Mouse (Mus musculus) embryo, embryonic 9.5 days (tissue): ENCODE results near the gene March6.

Source experiments
- DNase-seq: peaks from one replicate; pipeline ENCODE4 v3.0.0-alpha.2; 2017; ENCODE audit errors: extremely low spot score

March6 gene

GRCm38 (mm10) chr15:31417409-31417795, 113.5 kb downstream of the March6 start:
- no peak for DNase-seq

GRCm38 (mm10) chr15:31415181-31415580, 115.7 kb downstream of the March6 start:
- no peak for DNase-seq

GRCm38 (mm10) chr15:31414179-31414898, 116.5 kb downstream of the March6 start:
- DNase-seq = no peak

DNA sequence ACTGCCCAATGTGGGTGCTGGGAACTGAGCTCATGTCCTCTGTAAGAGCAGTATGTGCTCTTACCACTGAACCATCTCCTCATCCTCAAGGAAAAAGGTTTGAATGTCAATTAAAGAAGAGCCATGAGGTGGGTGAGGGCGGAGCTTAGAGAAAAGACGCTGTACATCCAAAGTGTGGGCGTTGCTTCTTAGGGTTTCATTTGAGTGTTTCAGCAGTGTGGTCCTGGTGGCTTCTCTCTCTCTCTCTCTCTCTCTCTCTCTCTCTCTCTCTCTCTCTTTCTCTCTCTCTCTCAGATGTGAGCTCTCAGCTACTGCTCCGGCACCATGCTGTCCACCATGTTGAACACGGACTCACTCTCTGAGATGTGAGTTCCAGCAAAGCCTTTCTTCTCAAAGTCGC, 117.2 kb downstream of the March6 start:
- no peak for DNase-seq

DNA sequence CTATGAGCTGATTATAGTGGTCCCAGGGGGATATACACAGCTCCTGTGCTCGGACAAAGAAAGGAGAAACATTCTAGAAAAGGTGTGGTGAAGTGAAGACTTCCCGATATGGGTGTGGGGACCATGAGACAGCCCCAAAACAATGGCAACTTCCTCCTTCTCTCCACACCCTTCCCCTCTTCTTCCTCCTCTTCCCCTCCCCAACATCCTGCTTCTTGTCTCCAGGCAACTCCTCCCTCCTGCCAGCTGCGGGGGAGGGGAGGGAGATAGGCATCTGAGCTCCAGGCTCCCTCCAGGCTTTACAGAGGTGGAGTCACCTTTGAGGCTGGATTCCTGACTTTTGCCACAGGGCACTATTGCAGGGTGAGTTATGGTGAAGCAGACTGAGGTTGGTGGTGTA, 117.9 kb downstream of the March6 start:
- no peak for DNase-seq

- DNase-seq = no peak
These were observed 118.4 kb downstream of the March6 start for GRCm38 (mm10) chr15:31412436-31412835.

GRCm38 (mm10) chr15:31407490-31407889, 123.4 kb downstream of the March6 start:
- DNase-seq = no peak

DNA sequence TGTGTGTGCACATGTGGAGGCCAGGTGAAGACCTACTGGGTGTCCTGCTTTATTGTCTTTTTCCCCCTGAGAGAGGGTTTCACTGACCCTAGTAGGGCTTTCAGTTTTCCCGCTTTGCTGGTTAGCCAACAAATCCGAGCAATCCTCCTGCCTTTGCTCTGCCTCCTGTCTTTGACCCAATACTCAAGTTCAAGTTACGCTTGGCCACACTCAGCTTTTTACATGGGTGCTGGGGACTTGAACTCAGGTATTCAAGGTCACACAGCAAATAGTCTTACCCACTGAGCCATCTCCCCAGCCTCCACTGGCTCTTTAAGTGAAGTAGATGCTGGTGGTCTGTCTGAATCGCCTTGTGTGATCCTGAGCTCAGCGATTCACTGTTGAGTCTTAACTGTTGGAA, 124.0 kb downstream of the March6 start:
- DNase-seq = no peak
